Mouse (Mus musculus): ENCODE results near the gene Pcolce. TPM values are rescaled to one million over a fixed set of nuclear protein-coding genes. Genes with fewer than 3 reads are reported as not detected.

Gene Pcolce
- total RNA-seq (2012; rRNA removed) (0.07 and 0.23 TPM in 2 replicates), polyA plus RNA-seq (2012; ENCODE audit: insufficient read depth in 1 of 2, insufficient read length in 2 of 2, low read depth in 1 of 2, low replicate concordance in 2 of 2, missing spikeins in 1 of 2) (under 1 TPM in 1 of 2 experiments, not detected in 1; 0.77 TPM)

DNA sequence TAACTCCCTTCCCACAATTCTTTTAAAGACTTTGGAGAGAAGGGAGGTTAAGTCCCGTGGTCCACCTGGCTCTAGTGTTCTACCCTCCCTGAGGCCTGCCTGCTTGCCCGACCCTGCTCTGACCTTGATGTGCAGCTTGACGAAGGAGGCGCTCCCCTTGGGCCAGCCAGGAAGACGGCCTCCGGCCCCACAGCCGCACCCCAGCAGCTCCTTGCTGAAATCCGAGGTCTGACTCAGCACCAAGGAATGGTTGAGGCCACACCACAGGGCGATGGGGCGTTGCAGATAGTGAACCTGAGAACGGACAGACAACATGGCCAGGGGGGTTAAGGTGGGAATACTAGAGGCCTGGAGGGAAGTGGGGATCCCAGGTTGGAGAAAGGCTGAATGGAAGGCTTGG, at the start of gene Pcolce:
Gene Pcolce (minus strand): TSS at position 235 of the 400 bp plus-strand sequence.
- TF ChIP-seq HCFC1 (IDR thresholded peaks at IDR 0.05; ENCODE audit: low read depth, low read length) (no peak), SMC3 (IDR thresholded peaks at IDR 0.05; ENCODE audit: low read depth, low read length) (no peak), MXI1 (IDR thresholded peaks at IDR 0.05; ENCODE audit: low read depth, low read length) (no peak), USF2 (IDR thresholded peaks at IDR 0.05; ENCODE audit: borderline replicate concordance in 1 of 2, insufficient read depth in 1 of 2, low read depth in 1 of 2, low read length in 2 of 2) (no peak), MEF2A (IDR thresholded peaks at IDR 0.05; ENCODE audit: extremely low read depth, insufficient replicate concordance, low read depth, low read length, poor library complexity, severe bottlenecking) (no peak), JUND (IDR thresholded peaks at IDR 0.05; ENCODE audit: low read depth, low read length) (no peak), EP300 (IDR thresholded peaks at IDR 0.05; ENCODE audit: low read depth in 1 of 2, low read length in 2 of 2) (no peak), MYC (IDR thresholded peaks at IDR 0.05; ENCODE audit: low read depth, low read length) (no peak), USF1 (IDR thresholded peaks at IDR 0.05; ENCODE audit: low read depth, low read length) (no peak), MAX (IDR thresholded peaks at IDR 0.05; ENCODE audit: low read length) (no peak), NRF1 (IDR thresholded peaks at IDR 0.05; ENCODE audit: insufficient read depth, low read depth, low read length, poor library complexity, severe bottlenecking) (no peak), CHD1 (IDR thresholded peaks at IDR 0.05; ENCODE audit: low read depth, low read length) (no peak), ZMIZ1 (IDR thresholded peaks at IDR 0.05; ENCODE audit: low read depth, low read length) (no peak), POLR2AphosphoS2 (IDR thresholded peaks at IDR 0.05; ENCODE audit: low read length) (no peak), NELFE (IDR thresholded peaks at IDR 0.05; ENCODE audit: low read depth, low read length) (no peak), GATA1 (IDR thresholded peaks at IDR 0.05; ENCODE audit: low read depth, low read length) (no peak), MAFK (IDR thresholded peaks at IDR 0.05; ENCODE audit: borderline replicate concordance, low read depth, low read length) (no peak), GABPA (IDR thresholded peaks at IDR 0.05; ENCODE audit: low read depth, low read length) (no peak)
- Histone ChIP-seq H3K79me2 (ENCODE audit: control insufficient read depth, insufficient read depth, low read length, poor library complexity) (no peaks in the 10 kb centered on the region), H3K4me3 (ENCODE audit: control insufficient read depth in 1 of 2, insufficient read depth in 1 of 2, low read depth in 2 of 2, low read length in 2 of 2) (no peak within 1 kb of the TSS), H3K9ac (ENCODE audit: control insufficient read depth, low read depth, low read length, poor library complexity, severe bottlenecking) (no peak within 1 kb of the TSS), H3K27ac (ENCODE audit: control insufficient read depth, low read depth, low read length) (no peak within 1 kb of the TSS), H3K27me3 (ENCODE audit: control insufficient read depth in 1 of 2, insufficient read depth in 2 of 2, low read length in 2 of 2) (no peaks in the 10 kb centered on the region), H3K9me3 (replicated peaks; ENCODE audit: insufficient read depth, low read length) (no peaks in the 10 kb centered on the region), H3K4me1 (ENCODE audit: control insufficient read depth in 1 of 2, insufficient read depth in 2 of 2, low read length in 2 of 2) (no peaks in the 10 kb centered on the region), H3K36me3 (ENCODE audit: control insufficient read depth in 1 of 2, insufficient read depth in 2 of 2, low read length in 2 of 2) (no peaks in the 10 kb centered on the region)
- DNase-seq (ENCODE audit: low read depth, low spot score): no peak

DNA sequence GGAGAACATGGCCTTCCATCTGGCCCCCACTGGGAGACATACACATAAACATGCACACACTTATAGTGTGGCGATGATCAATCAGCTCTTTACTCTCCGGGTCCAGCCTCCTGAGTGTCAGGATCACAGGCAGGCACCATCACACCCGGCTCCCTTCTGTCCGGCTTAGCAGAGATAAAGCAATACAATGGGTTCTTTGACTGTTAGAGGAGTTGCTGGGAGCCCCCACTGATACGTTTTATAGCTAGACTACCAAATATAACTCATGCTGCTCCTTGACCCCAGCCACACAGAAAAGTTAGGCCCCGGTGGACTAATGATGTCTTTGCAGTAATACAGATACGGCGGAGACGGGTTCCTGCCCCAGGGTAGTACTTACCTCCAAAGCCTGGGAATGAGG, 49.5 kb upstream of the Pcolce start:
- Histone ChIP-seq H3K36me3 (ENCODE audit: control insufficient read depth in 1 of 2, insufficient read depth in 2 of 2, low read length in 2 of 2) (peaks cover 0 to 26% of the 10 kb centered on the region in 2 experiments; a peak in 2 of 4 replicates), H3K4me3 (ENCODE audit: control insufficient read depth in 1 of 2, insufficient read depth in 1 of 2, low read depth in 2 of 2, low read length in 2 of 2) (no peak overlapping the region), H3K27me3 (ENCODE audit: control insufficient read depth in 1 of 2, insufficient read depth in 2 of 2, low read length in 2 of 2) (no peaks in the 10 kb centered on the region), H3K4me1 (ENCODE audit: control insufficient read depth in 1 of 2, insufficient read depth in 2 of 2, low read length in 2 of 2) (no peaks in the 10 kb centered on the region), H3K9ac (ENCODE audit: control insufficient read depth, low read depth, low read length, poor library complexity, severe bottlenecking) (no peak overlapping the region), H3K27ac (ENCODE audit: control insufficient read depth, low read depth, low read length) (no peak overlapping the region), H3K9me3 (replicated peaks; ENCODE audit: insufficient read depth, low read length) (no peaks in the 10 kb centered on the region), H3K79me2 (ENCODE audit: control insufficient read depth, insufficient read depth, low read length, poor library complexity) (no peaks in the 10 kb centered on the region)
- no peak for DNase-seq (ENCODE audit: low read depth, low spot score)
- no peak for TF ChIP-seq RCOR1 (IDR thresholded peaks at IDR 0.05; ENCODE audit: low read depth, low read length)
- TF ChIP-seq MXI1 (IDR thresholded peaks at IDR 0.05; ENCODE audit: low read depth, low read length): no peak
- no peak for TF ChIP-seq ELF1 (IDR thresholded peaks at IDR 0.05; ENCODE audit: low read depth, low read length)
- no peak for TF ChIP-seq JUND (IDR thresholded peaks at IDR 0.05; ENCODE audit: low read depth, low read length)
- no peak for TF ChIP-seq HCFC1 (IDR thresholded peaks at IDR 0.05; ENCODE audit: low read depth, low read length)
- TF ChIP-seq MYB (IDR thresholded peaks at IDR 0.05; ENCODE audit: low read depth, low read length): no peak
- no peak for TF ChIP-seq EP300 (IDR thresholded peaks at IDR 0.05; ENCODE audit: low read depth in 1 of 2, low read length in 2 of 2)
- TF ChIP-seq BHLHE40 (IDR thresholded peaks at IDR 0.05; ENCODE audit: borderline replicate concordance, low read depth, low read length): no peak
- no peak for TF ChIP-seq E2F4 (IDR thresholded peaks at IDR 0.05; ENCODE audit: borderline replicate concordance, low read depth, low read length)
- TF ChIP-seq NRF1 (IDR thresholded peaks at IDR 0.05; ENCODE audit: insufficient read depth, low read depth, low read length, poor library complexity, severe bottlenecking): no peak
- TF ChIP-seq MAX (IDR thresholded peaks at IDR 0.05; ENCODE audit: low read length): no peak

Data from MEL (cell line).